Mouse (Mus musculus) mouse trophoblast stem cell (cell line): Measurements from ENCODE around the gene Aoc1.
"Not testable (repeated sequence)": the region's sequence is repeated elsewhere in the genome, so short reads cannot be mapped to it uniquely, and the experiment has no call there.

Experiments
- in situ Hi-C, 2 experiments: fragments of 300-500 bp; cut with MseI, MboI; formaldehyde crosslinking; loops; 2 replicates in 1 of 2; 3 replicates in 1 of 2; pipeline ENCODE4 v1.15.1; 2025

The Aoc1 gene

GRCm38 (mm10) chr6:48860851-48861250, 11.8 kb upstream of the Aoc1 start:
- in situ Hi-C loops = no loop called here

- in situ Hi-C loops = no loop called here
Observed at GRCm38 (mm10) chr6:48861616-48862280, 10.9 kb upstream of the Aoc1 start.

- in situ Hi-C loops = no loop called here
Observed at GRCm38 (mm10) chr6:48862816-48863215, 9.9 kb upstream of the Aoc1 start.

GRCm38 (mm10) chr6:48863488-48863887, 9.2 kb upstream of the Aoc1 start:
- in situ Hi-C loops = no loop called here

GRCm38 (mm10) chr6:48864181-48864580, 8.5 kb upstream of the Aoc1 start:
- in situ Hi-C loops = no loop called here

GRCm38 (mm10) chr6:48864723-48865122, 8.0 kb upstream of the Aoc1 start:
- in situ Hi-C loops = no loop called here

GRCm38 (mm10) chr6:48865152-48865745, 7.4 kb upstream of the Aoc1 start:
- in situ Hi-C loops = no loop called here

- in situ Hi-C loops = not testable (repeated sequence)
Observed at GRCm38 (mm10) chr6:48866355-48866950, 6.2 kb upstream of the Aoc1 start.

- in situ Hi-C loops = no loop called here
Observed at GRCm38 (mm10) chr6:48867158-48867557, 5.5 kb upstream of the Aoc1 start.

- in situ Hi-C loops = no loop called here
Observed at GRCm38 (mm10) chr6:48869774-48870173, 2.9 kb upstream of the Aoc1 start.

GRCm38 (mm10) chr6:48874576-48874975, 1.9 kb downstream of the Aoc1 start:
- in situ Hi-C loops = no loop called here

- in situ Hi-C loops = no loop called here
Observed at GRCm38 (mm10) chr6:48875515-48875914, 2.8 kb downstream of the Aoc1 start.

GRCm38 (mm10) chr6:48876510-48877135, 3.9 kb downstream of the Aoc1 start:
- in situ Hi-C loops = no loop called here

- in situ Hi-C loops = no loop called here
Observed at GRCm38 (mm10) chr6:48894203-48894602, 21.5 kb downstream of the Aoc1 start.

GRCm38 (mm10) chr6:48894938-48895818, 22.5 kb downstream of the Aoc1 start:
- in situ Hi-C loops = no loop called here

- in situ Hi-C loops = no loop called here
Observed at GRCm38 (mm10) chr6:48895941-48896340, 23.2 kb downstream of the Aoc1 start.

- in situ Hi-C loops = no loop called here
Observed at GRCm38 (mm10) chr6:48896956-48897355, 24.3 kb downstream of the Aoc1 start.

GRCm38 (mm10) chr6:48901316-48901715, 28.6 kb downstream of the Aoc1 start:
- in situ Hi-C loops = not testable (repeated sequence)

- in situ Hi-C loops = no loop called here
Observed at GRCm38 (mm10) chr6:48902511-48903406, 30.1 kb downstream of the Aoc1 start.

GRCm38 (mm10) chr6:48903437-48903836, 30.7 kb downstream of the Aoc1 start:
- in situ Hi-C loops = no loop called here

- in situ Hi-C loops = no loop called here
Observed at GRCm38 (mm10) chr6:48905606-48906005, 32.9 kb downstream of the Aoc1 start.
